Mouse (Mus musculus) hematopoietic stem cell, adult 5-6 weeks (primary cell): ENCODE data around the gene Gpr21. TPM values are rescaled to one million over a fixed set of nuclear protein-coding genes. Genes with fewer than 3 reads are reported as not detected.
"Not testable (repeated sequence)": the region's sequence is repeated elsewhere in the genome, so short reads cannot be mapped to it uniquely, and the experiment has no call there.

Experiments
- ATAC-seq, 2 experiments: fragments of 125-278 bp in 1 of 2; replicated peaks in 1 of 2; 2 replicates each; pipeline ENCODE4 v1.8.0; 2016 to 2017; ENCODE audit warnings: inconsistent platforms in 2 of 2, mild to moderate bottlenecking in 2 of 2, moderate number of reproducible peaks in 2 of 2, low read depth in 1 of 2, moderate TSS enrichment in 1 of 2; ENCODE audit not compliant: low FRiP score in 2 of 2, poor library complexity in 2 of 2, severe bottlenecking in 2 of 2, insufficient read depth in 1 of 2, low TSS enrichment in 1 of 2
- total RNA-seq: library from RNA; stranded (forward); fragments of 172-1452, 232-1000 nt; gene quantifications from 2 replicates; pipeline ENCODE4 v1.2.3, GENCODE M21; 2017

Gene Gpr21
- 1.2 and 1.6 TPM in 2 replicates for total RNA-seq

- ATAC-seq: no peak
These were observed at the start of gene Gpr21 for GRCm38 (mm10) chr2:37516030-37516710. Gpr21 (plus strand) TSS chr2:37516332.

- no peak for ATAC-seq
These were observed 36.6 kb upstream of the Gpr21 start for GRCm38 (mm10) chr2:37479559-37479958.

- ATAC-seq: no peak
These were observed 36.1 kb upstream of the Gpr21 start for GRCm38 (mm10) chr2:37480039-37480438.

GRCm38 (mm10) chr2:37484165-37484564 lies 32.0 kb upstream of the Gpr21 start:
- ATAC-seq: no peak

GRCm38 (mm10) chr2:37485370-37485769 lies 30.8 kb upstream of the Gpr21 start:
- no peak for ATAC-seq

- ATAC-seq: no peak
These were observed 29.7 kb upstream of the Gpr21 start for GRCm38 (mm10) chr2:37486408-37486807.

GRCm38 (mm10) chr2:37488956-37489355 lies 27.2 kb upstream of the Gpr21 start:
- ATAC-seq: no peak

GRCm38 (mm10) chr2:37497321-37497720 lies 18.8 kb upstream of the Gpr21 start:
- ATAC-seq: no peak

- not testable (repeated sequence) for ATAC-seq
These were observed 10.3 kb upstream of the Gpr21 start for GRCm38 (mm10) chr2:37505856-37506255.

GRCm38 (mm10) chr2:37511134-37511901 lies 4.8 kb upstream of the Gpr21 start:
- ATAC-seq: no peak

GRCm38 (mm10) chr2:37516922-37517462 lies 860 bp downstream of the Gpr21 start:
- ATAC-seq: no peak

- no peak for ATAC-seq
These were observed 2.6 kb downstream of the Gpr21 start for GRCm38 (mm10) chr2:37518561-37519285.

- ATAC-seq: no peak
These were observed 3.1 kb downstream of the Gpr21 start for GRCm38 (mm10) chr2:37519286-37519640.

GRCm38 (mm10) chr2:37527587-37527986 lies 11.5 kb downstream of the Gpr21 start:
- no peak for ATAC-seq

- no peak for ATAC-seq
These were observed 13.3 kb downstream of the Gpr21 start for GRCm38 (mm10) chr2:37529397-37529796.

GRCm38 (mm10) chr2:37530766-37531165 lies 14.6 kb downstream of the Gpr21 start:
- ATAC-seq: no peak

- no peak for ATAC-seq
These were observed 15.5 kb downstream of the Gpr21 start for GRCm38 (mm10) chr2:37531639-37532038.
